Mouse (Mus musculus): ENCODE data around the gene Tmpo. TPM values are rescaled to one million over a fixed set of nuclear protein-coding genes. Genes with fewer than 3 reads are reported as not detected.

Gene Tmpo
- polyA plus RNA-seq, 1 experiment from 2014 or later: 456 TPM

DNA sequence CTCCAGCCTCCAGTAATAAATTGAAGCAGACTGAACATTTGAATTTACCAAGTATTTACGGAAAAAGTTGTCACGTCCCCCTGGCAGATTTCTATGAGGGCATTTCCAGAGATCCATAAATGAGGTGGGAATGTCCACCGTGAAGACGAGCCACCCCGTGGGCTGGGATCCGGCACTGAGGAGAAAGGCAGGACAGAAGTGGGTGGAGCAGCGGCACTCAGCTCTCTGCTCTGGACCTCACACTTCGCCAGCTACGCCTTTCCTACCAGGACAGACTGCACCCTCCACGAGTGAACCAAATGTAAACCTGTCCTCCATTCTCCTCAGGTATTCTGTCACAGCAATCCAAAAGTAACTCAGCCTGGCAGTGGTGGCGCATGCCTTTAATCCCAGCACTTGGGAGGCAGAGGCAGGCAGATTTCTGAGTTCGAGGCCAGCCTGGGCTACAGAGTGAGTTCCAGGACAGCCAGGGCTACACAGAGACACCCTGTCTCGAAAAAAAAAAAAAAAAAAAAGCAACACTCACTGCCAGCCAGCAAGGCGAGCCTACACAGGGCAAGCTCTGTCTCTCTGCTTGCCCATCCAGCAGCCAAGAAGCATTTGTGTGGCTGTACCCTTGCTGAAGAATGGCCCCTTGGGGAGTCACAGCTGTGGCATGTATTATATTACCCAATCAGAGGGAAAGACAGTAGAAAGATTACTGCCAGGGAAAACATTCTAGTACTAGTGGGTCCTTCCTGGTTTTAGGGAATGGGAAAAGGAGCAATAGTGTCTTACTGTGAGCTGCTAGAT is 78.1 kb downstream of the Tmpo start:
- Histone ChIP-seq H3K27me3 (ENCODE audit: control insufficient read depth, insufficient read depth, low read length) (no peaks in the 10 kb centered on the region), H3K27ac (ENCODE audit: low read depth, low read length) (no peak overlapping the region), H3K9me3 (ENCODE audit: control insufficient read depth, low read length) (no peaks in the 10 kb centered on the region), H3K4me2 (ENCODE audit: low read depth, low read length, severe bottlenecking) (no peak overlapping the region), H3K36me3 (ENCODE audit: control insufficient read depth, insufficient read depth, low read length) (no peaks in the 10 kb centered on the region; the same call in 1 of the 2 replicates), H3K4me3 (ENCODE audit: low read depth, low read length) (no peak overlapping the region), H3K9ac (ENCODE audit: low read length) (no peak overlapping the region), H3K4me1 (replicated peaks; ENCODE audit: control insufficient read depth, insufficient read depth, low read length) (no peaks in the 10 kb centered on the region)
- no peak for DNase-seq (ENCODE audit: low spot score)
- 93% methylated on average over 13 of the region's 14 CpGs for WGBS
- no peak for ATAC-seq (replicated peaks; ENCODE audit: low FRiP score)

DNA sequence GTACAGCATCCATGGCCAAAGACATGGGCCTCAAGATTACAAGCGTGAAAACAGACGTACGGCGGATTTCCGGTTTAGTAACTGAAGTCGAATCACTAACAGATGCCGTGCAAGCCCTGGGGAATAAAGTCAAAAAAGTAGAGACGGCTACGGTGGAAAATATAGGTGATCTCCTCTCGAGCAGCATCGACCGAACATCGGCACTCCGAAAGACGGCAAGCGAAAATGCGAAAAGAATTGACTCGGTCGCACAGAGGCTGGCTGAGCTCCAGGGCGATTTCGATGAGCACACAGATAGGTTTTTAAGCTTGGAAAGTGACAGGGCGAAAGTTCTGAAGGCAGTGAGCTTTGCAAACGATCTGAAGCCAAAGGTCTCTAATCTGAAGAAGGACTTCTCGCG is 79.2 kb downstream of the Tmpo start:
- DNase-seq (ENCODE audit: low spot score): no peak
- no peak for ATAC-seq (replicated peaks; ENCODE audit: low FRiP score)
- H3K27me3 ChIP-seq (ENCODE audit: control insufficient read depth, insufficient read depth, low read length): no peaks in the 10 kb centered on the region

DNA sequence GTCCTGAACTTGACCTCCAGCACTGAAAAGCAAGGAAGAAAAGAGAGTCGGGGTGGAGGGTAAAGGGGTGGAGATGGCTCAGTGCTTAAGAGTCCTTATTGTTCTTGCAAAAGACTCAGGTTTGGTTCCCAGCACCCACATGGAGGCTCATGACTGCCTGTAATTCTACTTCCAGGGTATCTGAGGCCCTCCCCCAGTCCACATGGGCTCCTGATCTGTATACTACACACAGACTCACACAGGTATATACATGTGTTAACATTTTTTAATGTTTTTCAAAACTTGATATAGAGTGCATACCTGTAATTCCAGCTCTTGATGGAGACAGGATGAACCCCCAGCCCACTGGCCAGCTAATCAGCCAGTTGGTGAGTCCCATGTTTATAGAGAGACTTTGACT is 81.0 kb downstream of the Tmpo start:
- 84% methylated on average over 1 of the region's 1 CpGs for WGBS
- ATAC-seq (replicated peaks; ENCODE audit: low FRiP score) (no peak), DNase-seq (ENCODE audit: low spot score) (no peak)
- H3K4me2 ChIP-seq (ENCODE audit: low read depth, low read length, severe bottlenecking): no peak overlapping the region
- no peak overlapping the region for H3K9ac ChIP-seq (ENCODE audit: low read length)
- H3K4me1 ChIP-seq (replicated peaks; ENCODE audit: control insufficient read depth, insufficient read depth, low read length): no peaks in the 10 kb centered on the region
- H3K27ac ChIP-seq (ENCODE audit: low read depth, low read length): no peak overlapping the region
- H3K27me3 ChIP-seq (ENCODE audit: control insufficient read depth, insufficient read depth, low read length): no peaks in the 10 kb centered on the region
- no peaks in the 10 kb centered on the region; the same call in 1 of the 2 replicates for H3K36me3 ChIP-seq (ENCODE audit: control insufficient read depth, insufficient read depth, low read length)
- H3K9me3 ChIP-seq (ENCODE audit: control insufficient read depth, low read length): no peaks in the 10 kb centered on the region
- H3K4me3 ChIP-seq (ENCODE audit: low read depth, low read length): no peak overlapping the region

More for the DNA sequence above, 79.2 kb downstream of the Tmpo start:
- Histone ChIP-seq H3K36me3 (ENCODE audit: control insufficient read depth, insufficient read depth, low read length) (no peaks in the 10 kb centered on the region; the same call in 1 of the 2 replicates), H3K9me3 (ENCODE audit: control insufficient read depth, low read length) (no peaks in the 10 kb centered on the region), H3K4me2 (ENCODE audit: low read depth, low read length, severe bottlenecking) (no peak overlapping the region), H3K27ac (ENCODE audit: low read depth, low read length) (no peak overlapping the region), H3K4me1 (replicated peaks; ENCODE audit: control insufficient read depth, insufficient read depth, low read length) (no peaks in the 10 kb centered on the region), H3K4me3 (ENCODE audit: low read depth, low read length) (no peak overlapping the region), H3K9ac (ENCODE audit: low read length) (no peak overlapping the region)
- WGBS: 95% methylated on average over 25 of the region's 25 CpGs

DNA sequence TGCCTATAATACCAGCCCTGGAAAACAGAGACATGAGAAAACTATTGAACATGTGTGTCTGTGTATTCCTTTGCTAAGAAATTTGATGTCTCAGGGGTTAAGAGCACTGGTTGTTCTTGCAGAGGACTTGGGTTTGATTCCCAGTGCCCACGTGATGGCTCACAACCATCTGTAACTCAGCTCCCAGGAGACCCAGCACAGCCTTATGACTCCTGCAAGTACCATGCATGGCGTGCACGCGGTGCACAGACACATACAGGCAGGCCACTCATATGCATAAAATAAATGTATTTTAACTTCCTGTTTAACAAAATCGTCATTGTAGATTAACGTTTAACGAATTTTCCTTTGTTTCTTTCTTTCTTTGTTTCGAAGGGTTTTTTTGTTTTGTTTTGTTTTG is 83.1 kb downstream of the Tmpo start:
- no peaks in the 10 kb centered on the region for H3K4me1 ChIP-seq (replicated peaks; ENCODE audit: control insufficient read depth, insufficient read depth, low read length)
- no peaks in the 10 kb centered on the region for H3K27me3 ChIP-seq (ENCODE audit: control insufficient read depth, insufficient read depth, low read length)
- H3K4me3 ChIP-seq (ENCODE audit: low read depth, low read length): no peak overlapping the region
- DNase-seq (ENCODE audit: low spot score) (no peak), ATAC-seq (replicated peaks; ENCODE audit: low FRiP score) (no peak)
- no peak overlapping the region for H3K9ac ChIP-seq (ENCODE audit: low read length)
- no peaks in the 10 kb centered on the region for H3K9me3 ChIP-seq (ENCODE audit: control insufficient read depth, low read length)
- H3K4me2 ChIP-seq (ENCODE audit: low read depth, low read length, severe bottlenecking): no peak overlapping the region
- 92% methylated on average over 8 of the region's 8 CpGs for WGBS
- H3K27ac ChIP-seq (ENCODE audit: low read depth, low read length): no peak overlapping the region
- no peaks in the 10 kb centered on the region; the same call in 1 of the 2 replicates for H3K36me3 ChIP-seq (ENCODE audit: control insufficient read depth, insufficient read depth, low read length)

Other genes with a start within 250 kb of the Tmpo start
- gene Apaf1, start 98.5 kb downstream of the Tmpo start, polyA plus RNA-seq (2014; fragmentation: Nextera tagmentation; extraction: Ambion mirVana): 29.4 and 30.2 TPM in 2 replicates
- 19.8 and 22.7 TPM in 2 replicates for gene Ikbip, start 98.4 kb downstream of the Tmpo start, polyA plus RNA-seq (2014; fragmentation: Nextera tagmentation; extraction: Ambion mirVana)
- 399 and 404 TPM in 2 replicates for gene Slc25a3, start 57.3 kb downstream of the Tmpo start, polyA plus RNA-seq (2014; fragmentation: Nextera tagmentation; extraction: Ambion mirVana)

Measured in forebrain, embryonic 11.5 days (tissue).